Mouse (Mus musculus): ENCODE measurements around the gene Zfp36l2. TPM values are rescaled to one million over a fixed set of nuclear protein-coding genes. Genes with fewer than 3 reads are reported as not detected.
A peak's percentile ranks its signal among the peaks of the same experiment; 100 is the strongest.

Zfp36l2 gene
- polyA plus RNA-seq, 1 experiment = not detected

DNA sequence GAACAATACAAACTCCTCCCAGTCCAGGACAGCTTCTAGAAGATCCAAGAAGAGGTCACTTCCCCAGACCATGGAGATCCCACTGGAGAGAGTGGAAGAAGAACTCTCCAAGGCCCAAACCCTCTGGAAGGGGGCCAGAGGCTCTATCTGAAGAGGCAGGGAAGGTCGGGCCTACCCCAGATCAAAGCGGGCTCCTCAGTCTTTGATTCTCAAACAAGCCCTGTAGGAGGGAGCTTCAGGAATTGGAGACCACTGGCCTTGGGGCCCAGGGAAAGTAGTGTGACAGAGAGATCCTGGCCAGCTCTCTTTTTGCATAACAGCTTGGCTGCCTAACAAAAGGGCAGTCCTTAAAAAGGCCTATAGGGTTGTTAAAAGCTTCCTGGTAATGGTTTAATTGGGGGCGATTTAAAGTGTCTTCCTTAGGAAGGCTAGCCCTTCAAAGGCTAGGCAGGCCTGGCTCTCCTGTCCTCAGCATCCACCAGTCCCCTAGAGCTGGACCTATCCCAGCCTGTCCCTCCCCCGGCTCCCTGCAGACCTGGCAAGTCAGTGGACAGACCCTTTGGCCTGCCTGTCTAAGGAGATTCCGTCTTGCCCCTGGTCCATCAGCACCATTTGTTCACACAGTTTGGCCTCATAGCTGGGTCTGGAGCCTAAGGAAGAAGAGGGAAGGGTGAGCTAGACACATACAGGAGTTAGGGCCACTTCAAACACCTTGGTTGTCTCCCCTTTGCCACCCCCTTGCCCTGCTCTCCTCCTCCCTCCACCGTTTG, 35.4 kb downstream of the Zfp36l2 start:
- no peak for TF ChIP-seq POLR2A (IDR thresholded peaks at IDR 0.05; ENCODE audit: insufficient read depth, low read depth, low read length)
- no peak for TF ChIP-seq CTCF (IDR thresholded peaks at IDR 0.05; ENCODE audit: insufficient read depth, low read depth, low read length)
- Histone ChIP-seq H3K4me1 (ENCODE audit: control insufficient read depth, insufficient read depth, low read length) (peaks cover 32% of the 10 kb centered on the region), H3K27ac (ENCODE audit: insufficient read depth, low read depth, low read length) (no peak overlapping the region), H3K4me3 (ENCODE audit: insufficient read depth, low read depth, low read length) (no peak overlapping the region)
- WGBS = 73% methylated on average over 6 of the region's 6 CpGs

DNA sequence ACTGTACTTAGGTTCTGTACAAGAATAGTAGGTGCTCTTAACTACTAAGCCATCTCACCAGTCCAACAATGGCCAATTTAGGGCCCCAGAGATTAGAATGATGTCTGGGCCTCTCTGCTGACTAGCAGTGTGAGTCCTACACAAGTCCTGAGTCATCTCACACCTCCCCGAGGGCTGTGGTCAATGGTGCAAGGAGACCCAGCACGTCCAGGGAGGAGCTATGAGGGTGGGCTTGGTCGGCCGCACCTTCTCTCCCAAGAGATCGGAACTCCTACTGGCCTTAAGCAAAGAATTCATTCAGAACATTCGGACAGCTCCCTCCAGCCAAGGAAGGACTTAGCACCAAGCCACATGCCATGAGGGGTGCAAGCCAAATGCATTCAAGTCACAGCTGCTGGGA, 36.4 kb downstream of the Zfp36l2 start:
- TF ChIP-seq CTCF (IDR thresholded peaks at IDR 0.05; ENCODE audit: insufficient read depth, low read depth, low read length) (no peak), POLR2A (IDR thresholded peaks at IDR 0.05; ENCODE audit: insufficient read depth, low read depth, low read length) (no peak)

DNA sequence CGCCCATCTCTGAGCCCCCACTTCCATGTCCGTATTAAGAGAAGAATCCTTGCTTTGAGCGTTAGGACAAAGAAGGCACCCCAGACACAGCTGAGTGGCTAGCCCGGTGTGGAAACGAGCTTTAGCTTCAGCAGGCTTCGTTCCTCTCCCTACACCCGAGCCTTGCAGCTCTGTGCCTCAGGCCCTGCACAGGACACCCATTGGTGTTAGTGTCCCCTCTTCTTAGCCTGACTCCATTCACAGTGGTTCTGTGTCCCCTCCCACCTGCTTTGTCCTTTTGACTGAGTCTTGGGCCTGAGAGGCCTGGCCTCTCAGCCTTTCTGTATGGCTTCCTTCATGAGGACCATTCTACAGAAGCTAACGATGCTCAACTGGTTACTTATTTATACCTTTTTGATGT, 37.5 kb downstream of the Zfp36l2 start:
- no peak overlapping the region for H3K27ac ChIP-seq (ENCODE audit: insufficient read depth, low read depth, low read length)
- WGBS = 90% methylated on average over 8 of the region's 8 CpGs
- TF ChIP-seq POLR2A (IDR thresholded peaks at IDR 0.05; ENCODE audit: insufficient read depth, low read depth, low read length) = no peak

More for the DNA sequence above, 36.4 kb downstream of the Zfp36l2 start:
- 96% methylated on average over 6 of the region's 6 CpGs for WGBS
- H3K27ac ChIP-seq (ENCODE audit: insufficient read depth, low read depth, low read length) = no peak overlapping the region
- H3K4me3 ChIP-seq (ENCODE audit: insufficient read depth, low read depth, low read length) = no peak overlapping the region
- H3K4me1 ChIP-seq (ENCODE audit: control insufficient read depth, insufficient read depth, low read length) = peaks cover 39% of the 10 kb centered on the region

DNA sequence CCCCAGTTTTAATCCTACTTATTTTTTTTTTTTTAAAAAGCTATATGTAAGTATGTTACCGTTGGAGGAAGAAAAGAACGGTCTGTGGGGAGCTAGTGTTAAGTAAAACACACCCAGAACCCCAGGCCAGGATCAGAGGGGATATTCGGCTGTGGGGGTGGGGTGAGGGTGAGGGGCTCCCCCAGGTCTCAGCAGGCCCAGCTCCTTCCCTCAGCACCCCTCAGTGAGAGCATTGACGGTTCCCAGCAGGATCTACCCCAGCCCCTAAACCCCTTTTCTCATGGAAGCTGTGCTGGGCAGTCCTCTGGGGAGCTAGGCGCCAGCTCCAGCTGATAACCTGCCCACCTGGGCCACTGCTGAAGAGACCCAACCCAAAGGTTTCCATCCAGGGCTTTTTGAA, 38.2 kb downstream of the Zfp36l2 start:
- H3K27ac ChIP-seq (ENCODE audit: insufficient read depth, low read depth, low read length) = no peak overlapping the region
- no peak for TF ChIP-seq CTCF (IDR thresholded peaks at IDR 0.05; ENCODE audit: insufficient read depth, low read depth, low read length)
- 62% methylated on average over 5 of the region's 5 CpGs for WGBS
- H3K4me3 ChIP-seq (ENCODE audit: insufficient read depth, low read depth, low read length) = no peak overlapping the region
- peaks cover 44% of the 10 kb centered on the region for H3K4me1 ChIP-seq (ENCODE audit: control insufficient read depth, insufficient read depth, low read length)

More for the DNA sequence above, 37.5 kb downstream of the Zfp36l2 start:
- peaks cover 44% of the 10 kb centered on the region for H3K4me1 ChIP-seq (ENCODE audit: control insufficient read depth, insufficient read depth, low read length)
- H3K4me3 ChIP-seq (ENCODE audit: insufficient read depth, low read depth, low read length) = no peak overlapping the region

DNA sequence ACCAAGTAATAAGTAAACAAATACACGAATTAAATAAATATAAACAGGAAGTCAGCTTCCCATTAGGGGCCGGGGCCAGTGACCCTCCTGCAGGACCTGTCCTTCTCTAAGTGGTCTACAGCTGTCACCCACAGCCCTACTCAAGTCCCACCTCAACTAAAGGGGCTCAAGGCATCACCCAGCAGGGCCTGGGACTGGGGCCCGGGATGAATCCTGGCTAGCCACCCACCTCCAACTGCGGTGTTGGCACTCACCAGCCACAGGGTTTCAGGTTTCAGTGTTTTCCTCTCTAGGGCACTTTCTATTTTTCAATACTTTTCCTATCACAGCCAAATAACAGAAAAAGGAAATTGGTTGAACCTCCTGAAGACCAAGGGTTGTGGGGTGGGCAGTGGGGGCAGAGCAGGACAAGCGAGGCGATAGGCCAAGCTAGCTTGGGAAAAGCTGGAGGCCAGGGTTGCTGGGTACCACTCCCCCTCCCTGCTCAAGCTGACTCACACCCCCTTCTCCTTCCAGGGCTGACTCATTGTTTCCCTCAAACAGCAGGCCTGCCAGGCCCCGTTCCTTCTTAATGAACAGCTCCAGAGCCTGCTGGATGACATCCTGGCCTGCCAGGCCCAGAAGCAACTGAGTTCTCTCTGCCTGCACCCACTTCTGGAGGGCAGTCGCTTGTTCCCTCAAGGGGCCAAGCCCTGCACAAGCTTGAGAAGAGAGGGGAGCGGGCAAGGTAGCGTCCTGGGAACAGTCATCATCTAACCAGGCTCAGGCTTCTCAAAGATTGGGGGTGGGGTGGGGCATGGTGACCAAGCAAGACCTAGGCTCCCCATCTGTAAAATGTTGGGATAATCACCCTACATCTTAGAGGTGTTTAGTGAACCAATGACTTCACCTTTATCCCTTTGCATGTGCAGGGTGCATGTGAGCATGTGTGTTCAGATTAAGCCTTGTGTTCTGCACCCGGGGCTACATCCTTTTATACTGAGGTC, 39.0 kb downstream of the Zfp36l2 start:
- 24% methylated on average over 11 of the region's 11 CpGs for WGBS
- peak overlapping the region; percentile 84 for H3K27ac ChIP-seq (ENCODE audit: insufficient read depth, low read depth, low read length)
- no peak for TF ChIP-seq POLR2A (IDR thresholded peaks at IDR 0.05; ENCODE audit: insufficient read depth, low read depth, low read length)
- TF ChIP-seq CTCF (IDR thresholded peaks at IDR 0.05; ENCODE audit: insufficient read depth, low read depth, low read length) = no peak
- no peak overlapping the region for H3K4me3 ChIP-seq (ENCODE audit: insufficient read depth, low read depth, low read length)
- H3K4me1 ChIP-seq (ENCODE audit: control insufficient read depth, insufficient read depth, low read length) = peaks cover 44% of the 10 kb centered on the region

DNA sequence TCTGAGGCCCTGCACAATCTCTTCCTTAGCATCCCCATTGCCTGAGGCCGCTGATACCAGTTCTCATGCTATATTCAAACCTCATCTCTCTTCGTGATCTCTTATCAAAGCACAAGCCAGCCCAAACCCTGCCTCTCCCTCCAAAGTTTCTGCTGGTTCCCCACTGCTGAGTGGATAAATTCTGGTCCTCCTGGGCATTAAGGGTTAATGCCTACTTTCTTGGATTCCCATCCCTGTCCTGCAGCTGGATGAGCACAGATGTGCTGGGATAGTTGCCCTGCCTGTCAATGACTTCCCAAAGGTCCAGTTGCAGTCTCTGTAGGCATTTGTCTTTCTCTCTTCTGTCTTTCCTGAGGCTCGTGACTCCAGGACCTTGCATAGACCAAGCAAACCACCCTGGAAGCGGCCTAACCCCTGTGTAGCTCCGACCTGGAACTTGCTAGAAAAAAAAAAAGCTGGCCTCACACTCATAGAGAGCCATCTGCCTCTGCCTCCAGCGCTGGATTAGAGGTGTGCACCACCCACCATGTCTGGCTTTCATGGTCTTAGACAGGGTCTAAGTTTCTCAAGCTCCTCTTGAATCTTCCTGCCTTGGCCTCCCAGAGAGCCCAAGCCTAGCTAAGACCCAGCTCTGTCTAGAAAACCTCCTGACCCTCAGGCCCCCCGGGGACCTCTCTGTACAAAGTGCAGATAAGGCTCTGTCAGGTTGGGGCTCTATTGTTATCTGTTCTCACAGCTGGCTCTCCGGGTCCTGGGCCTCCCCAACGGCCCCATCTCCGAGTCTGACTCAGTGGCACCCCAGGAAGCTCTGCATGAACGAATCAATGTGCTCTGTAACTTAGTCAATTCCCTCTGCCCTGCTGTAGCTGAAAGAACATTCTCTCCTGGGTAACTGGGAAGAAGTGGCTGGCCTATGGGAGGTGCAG, 40.3 kb downstream of the Zfp36l2 start:
- H3K4me3 ChIP-seq (ENCODE audit: insufficient read depth, low read depth, low read length) = no peak overlapping the region
- TF ChIP-seq CTCF (IDR thresholded peaks at IDR 0.05; ENCODE audit: insufficient read depth, low read depth, low read length) (no peak), POLR2A (IDR thresholded peaks at IDR 0.05; ENCODE audit: insufficient read depth, low read depth, low read length) (no peak)
- no peak overlapping the region for H3K27ac ChIP-seq (ENCODE audit: insufficient read depth, low read depth, low read length)
- 69% methylated on average over 11 of the region's 11 CpGs for WGBS
- H3K4me1 ChIP-seq (ENCODE audit: control insufficient read depth, insufficient read depth, low read length) = peaks cover 46% of the 10 kb centered on the region

DNA sequence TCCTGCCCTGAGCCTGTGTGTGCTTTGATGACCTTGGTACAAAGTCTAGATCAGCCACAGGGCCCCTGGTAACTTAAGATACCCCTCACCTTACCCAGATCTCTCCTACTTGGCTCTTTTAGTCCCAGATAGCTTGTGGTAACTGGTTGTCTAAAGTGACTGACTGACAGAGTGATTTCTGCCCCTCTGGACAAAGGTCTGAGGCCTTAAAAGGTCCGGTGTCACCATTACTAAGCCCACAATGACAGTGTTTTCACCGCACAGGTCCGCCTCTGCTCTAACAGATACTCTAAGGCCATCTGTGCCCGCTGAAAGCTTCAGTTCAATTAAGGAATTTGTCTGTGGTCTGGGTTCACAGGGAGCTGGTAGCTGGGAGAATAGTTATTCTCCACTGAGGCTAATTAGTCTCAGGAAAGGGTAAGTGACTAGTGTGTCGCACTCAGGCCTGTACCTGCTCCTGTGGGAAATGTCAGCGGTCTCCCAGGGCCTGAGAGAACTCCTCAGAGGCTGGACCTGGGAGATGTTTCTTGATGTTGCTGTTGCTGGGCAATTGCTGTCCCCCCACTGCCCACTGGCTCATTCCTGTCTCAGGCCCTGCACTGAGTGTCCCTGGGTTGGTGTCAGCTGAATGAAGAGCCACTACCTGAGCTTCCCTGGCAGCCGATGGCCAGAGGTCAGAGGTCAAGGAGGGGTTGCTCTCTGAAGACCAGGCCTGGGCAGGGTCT, 41.1 kb downstream of the Zfp36l2 start:
- no peak overlapping the region for H3K4me3 ChIP-seq (ENCODE audit: insufficient read depth, low read depth, low read length)
- 78% methylated on average over 7 of the region's 7 CpGs for WGBS
- peaks cover 53% of the 10 kb centered on the region for H3K4me1 ChIP-seq (ENCODE audit: control insufficient read depth, insufficient read depth, low read length)
- TF ChIP-seq CTCF (IDR thresholded peaks at IDR 0.05; ENCODE audit: insufficient read depth, low read depth, low read length) (no peak), POLR2A (IDR thresholded peaks at IDR 0.05; ENCODE audit: insufficient read depth, low read depth, low read length) (no peak)
- H3K27ac ChIP-seq (ENCODE audit: insufficient read depth, low read depth, low read length) = no peak overlapping the region

DNA sequence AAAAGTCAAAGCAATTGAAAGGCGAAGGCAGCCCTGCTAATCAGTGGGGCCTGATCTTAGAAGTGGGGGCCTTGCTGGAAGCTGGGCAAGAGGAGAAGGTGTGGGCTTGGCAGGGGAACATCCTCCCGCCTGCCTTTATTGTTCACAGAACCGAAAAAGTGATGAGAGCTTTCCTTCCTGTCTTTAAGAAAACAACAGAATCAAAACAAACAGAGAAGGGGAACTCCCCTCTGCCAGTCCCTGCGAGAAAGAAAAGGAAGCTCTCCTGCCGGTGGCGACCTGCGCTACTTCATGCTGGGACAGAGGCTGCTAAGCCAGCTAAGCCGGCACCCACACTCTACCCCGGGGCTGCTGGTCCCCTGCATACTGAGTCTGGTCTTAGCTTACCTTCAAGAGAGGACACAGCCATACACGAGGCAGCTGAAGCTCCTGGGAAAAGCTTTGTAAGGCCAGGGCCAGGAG, 41.9 kb downstream of the Zfp36l2 start:
- Histone ChIP-seq H3K4me1 (ENCODE audit: control insufficient read depth, insufficient read depth, low read length) (peaks cover 60% of the 10 kb centered on the region), H3K4me3 (ENCODE audit: insufficient read depth, low read depth, low read length) (no peak overlapping the region), H3K27ac (ENCODE audit: insufficient read depth, low read depth, low read length) (no peak overlapping the region)
- 43% methylated on average over 10 of the region's 10 CpGs for WGBS
- TF ChIP-seq POLR2A (IDR thresholded peaks at IDR 0.05; ENCODE audit: insufficient read depth, low read depth, low read length) (no peak), CTCF (IDR thresholded peaks at IDR 0.05; ENCODE audit: insufficient read depth, low read depth, low read length) (no peak)

Measured in olfactory bulb, adult 2 months (tissue).